Mouse (Mus musculus) right cerebral cortex, postnatal 10 days (tissue): ENCODE measurements around the gene Cnih1.
"Not testable (repeated sequence)": the region's sequence is repeated elsewhere in the genome, so short reads cannot be mapped to it uniquely, and the experiment has no call there.

ENCODE experiments used
- DNase-seq, 2 experiments: peaks; one replicate each; pipeline ENCODE4 v3.0.0; 2021; ENCODE audit warnings: low spot score in 2 of 2

Gene Cnih1

GRCm38 (mm10) chr14:46787787-46788504, at the start of gene Cnih1:
TSS of gene Cnih1 (minus strand) at chr14:46788411.
- DNase-seq: peak; percentile 91 to 94

GRCm38 (mm10) chr14:46832354-46833272, 44.4 kb upstream of the Cnih1 start:
- peak in 1 of 2 experiments; percentile 30 for DNase-seq

GRCm38 (mm10) chr14:46831837-46832333, 43.7 kb upstream of the Cnih1 start, which contains the start of gene Cgrrf1:
TSS of gene Cgrrf1 (plus strand) at chr14:46832125.
- DNase-seq: peak; percentile 93 to 94

GRCm38 (mm10) chr14:46831295-46831694, 43.1 kb upstream of the Cnih1 start:
- no peak for DNase-seq

GRCm38 (mm10) chr14:46827430-46827829, 39.2 kb upstream of the Cnih1 start:
- DNase-seq: no peak

GRCm38 (mm10) chr14:46823996-46824395, 35.8 kb upstream of the Cnih1 start:
- no peak for DNase-seq

GRCm38 (mm10) chr14:46821873-46822716, 33.9 kb upstream of the Cnih1 start, which contains the start of gene Gmfb:
TSS of gene Gmfb (minus strand) at chr14:46822242.
- DNase-seq: peak; percentile 97 to 98

GRCm38 (mm10) chr14:46821271-46821872, 33.2 kb upstream of the Cnih1 start:
- DNase-seq: no peak

GRCm38 (mm10) chr14:46819961-46820360, 31.8 kb upstream of the Cnih1 start:
- not testable (repeated sequence) for DNase-seq

- DNase-seq: no peak
Observed at GRCm38 (mm10) chr14:46818743-46819142, 30.5 kb upstream of the Cnih1 start.

- no peak for DNase-seq
Observed at GRCm38 (mm10) chr14:46816916-46817622, 28.9 kb upstream of the Cnih1 start.

GRCm38 (mm10) chr14:46815640-46816039, 27.4 kb upstream of the Cnih1 start:
- DNase-seq: no peak

- DNase-seq: no peak
Observed at GRCm38 (mm10) chr14:46807927-46808326, 19.7 kb upstream of the Cnih1 start.

- DNase-seq: no peak
Observed at GRCm38 (mm10) chr14:46806186-46806585, 18.0 kb upstream of the Cnih1 start.

GRCm38 (mm10) chr14:46803791-46804190, 15.6 kb upstream of the Cnih1 start:
- DNase-seq: no peak

GRCm38 (mm10) chr14:46803259-46803658, 15.0 kb upstream of the Cnih1 start:
- no peak for DNase-seq

- no peak for DNase-seq
Observed at GRCm38 (mm10) chr14:46800684-46801345, 12.6 kb upstream of the Cnih1 start.

- DNase-seq: no peak
Observed at GRCm38 (mm10) chr14:46794157-46794556, 5.9 kb upstream of the Cnih1 start.

- DNase-seq: peak in 1 of 2 experiments; percentile 3
Observed at GRCm38 (mm10) chr14:46790723-46791122, 2.5 kb upstream of the Cnih1 start.

- peak in 1 of 2 experiments; percentile 24 for DNase-seq
Observed at GRCm38 (mm10) chr14:46790303-46790702, 2.1 kb upstream of the Cnih1 start.
